Mouse (Mus musculus): Measurements from ENCODE around the gene R3hdm1.

GRCm38 (mm10) chr1:128098309-128098708 lies 4.8 kb upstream of the R3hdm1 start:
- TF ChIP-seq CTCF (IDR thresholded peaks at IDR 0.05; ENCODE audit: insufficient read depth, low read depth, low read length) (no peak), POLR2A (IDR thresholded peaks at IDR 0.05; ENCODE audit: insufficient read depth, low read depth, low read length) (no peak)

Measured in olfactory bulb, adult 2 months (tissue).